Mouse (Mus musculus): ENCODE results near the gene Mfsd4b4. TPM values are rescaled to one million over a fixed set of nuclear protein-coding genes. Genes with fewer than 3 reads are reported as not detected.

Mfsd4b4 gene
- total RNA-seq (2012; rRNA removed) = 1.1 and 1.7 TPM in 2 replicates
- 3.5 and 3.8 TPM in 2 replicates for total RNA-seq (2014; rRNA removed)
- 1.9 and 2.1 TPM in 2 replicates for polyA plus RNA-seq (2012; ENCODE audit: insufficient read length, low read depth)

DNA sequence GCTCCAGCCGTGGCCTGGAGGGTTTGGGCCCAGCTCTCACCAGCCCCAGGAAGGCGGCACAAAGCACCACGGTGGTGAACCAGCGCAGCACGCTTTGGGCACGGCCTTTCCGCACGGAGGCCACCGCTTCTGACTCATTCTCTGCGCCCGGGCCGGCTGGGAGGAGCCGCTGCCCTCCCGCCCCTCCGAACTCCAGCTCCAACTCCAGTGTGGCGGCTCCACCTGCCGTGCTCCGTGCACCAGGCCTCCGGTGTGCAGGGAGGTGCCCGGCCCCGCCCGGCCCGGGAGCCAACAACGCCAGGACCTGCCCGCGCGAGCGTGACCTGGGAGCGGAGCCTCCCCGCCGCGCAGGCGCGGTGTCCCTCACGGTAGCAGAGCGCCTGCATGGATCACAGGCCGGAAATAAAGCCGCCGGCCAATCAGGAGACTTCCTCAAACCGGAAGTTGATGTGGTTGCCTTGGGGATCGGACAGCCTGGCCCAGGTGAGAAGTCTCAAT, at the start of gene Mfsd4b4:
Mfsd4b4 (minus strand) TSS at position 365 of the 498 bp plus-strand sequence.
- H3K9ac ChIP-seq (ENCODE audit: insufficient read depth, low read depth) = peak within 1 kb of the TSS; percentile 51
- H3K27me3 ChIP-seq (replicated peaks) = no peaks in the 10 kb centered on the region
- no peak within 1 kb of the TSS for H3K4me2 ChIP-seq (ENCODE audit: insufficient read depth, low read depth, poor library complexity, severe bottlenecking)
- H3K4me1 ChIP-seq (ENCODE audit: control insufficient read depth in 1 of 2, insufficient read depth in 2 of 2) = peaks cover under 1 to 18% of the 10 kb centered on the region in 2 experiments; a peak in 3 of 4 replicates
- H3K79me2 ChIP-seq (replicated peaks; ENCODE audit: control insufficient read depth, extremely low read depth, insufficient read depth, poor library complexity, severe bottlenecking) = no peaks in the 10 kb centered on the region
- H3K36me3 ChIP-seq (replicated peaks in 1 of 2; ENCODE audit: control insufficient read depth in 1 of 2, insufficient read depth in 1 of 2, low read length in 1 of 2) = no peaks in the 10 kb centered on the region
- in situ Hi-C loops (cut with MboI; ENCODE audit: low pct_ligation_motif_present, low pct_unique_long_range_greater_than_20kb, low sequenced_read_pairs) = no loop called here
- DNase-seq (ENCODE audit: extremely low read depth) = peak; percentile 76
- dilution Hi-C loops (cut with MboI; ENCODE audit: extremely low pct_ligation_motif_present, extremely low pct_unique_long_range_greater_than_20kb, low sequenced_read_pairs) = no loop called here
- no peak for TF ChIP-seq USF2 (conservative IDR thresholded peaks at IDR 0.05; ENCODE audit: low read depth, low read length)
- no peak for TF ChIP-seq BHLHE40 (IDR thresholded peaks at IDR 0.05; ENCODE audit: low read depth, low read length)
- no peak for TF ChIP-seq GABPA (IDR thresholded peaks at IDR 0.05; ENCODE audit: insufficient replicate concordance, low read depth, low read length)
- peak; percentile 62 for TF ChIP-seq HCFC1 (IDR thresholded peaks at IDR 0.05; ENCODE audit: low read depth, low read length)
- 0 out of 2 replicates have a peak, but pooled peaks have one; percentile 15 for TF ChIP-seq IRF4 (IDR thresholded peaks at IDR 0.05; ENCODE audit: low read depth, low read length)
- no peak for TF ChIP-seq JUND (conservative IDR thresholded peaks at IDR 0.05; ENCODE audit: low read depth, low read length)
- TF ChIP-seq NRF1 (IDR thresholded peaks at IDR 0.05; ENCODE audit: low read depth, low read length) = peak; percentile 89
- 0 out of 2 replicates have a peak, but pooled peaks have one; percentile 32 for TF ChIP-seq ZMIZ1 (IDR thresholded peaks at IDR 0.05; ENCODE audit: low read depth, low read length)
- TF ChIP-seq MAZ (IDR thresholded peaks at IDR 0.05; ENCODE audit: low read depth, low read length) = no peak
- TF ChIP-seq SMC3 (IDR thresholded peaks at IDR 0.05; ENCODE audit: low read depth, low read length) = no peak
- TF ChIP-seq TCF12 (IDR thresholded peaks at IDR 0.05; ENCODE audit: low read depth, low read length) = 0 out of 2 replicates have a peak, but pooled peaks have one; percentile 24
- peak; percentile 85 for TF ChIP-seq POLR2A (IDR thresholded peaks at IDR 0.05; ENCODE audit: low read depth, low read length)
- TF ChIP-seq MXI1 (IDR thresholded peaks at IDR 0.05; ENCODE audit: low read depth, low read length) = peak; percentile 60; the same call in 1 of the 2 replicates
- TF ChIP-seq MAFK (IDR thresholded peaks at IDR 0.05; ENCODE audit: insufficient replicate concordance, low read length) = no peak
- no peak for TF ChIP-seq MEF2A (IDR thresholded peaks at IDR 0.05; ENCODE audit: borderline replicate concordance, low read depth, low read length)
- TF ChIP-seq UBTF (IDR thresholded peaks at IDR 0.05; ENCODE audit: low read depth, low read length) = 0 out of 2 replicates have a peak, but pooled peaks have one; percentile 38
- TF ChIP-seq RAD21 (IDR thresholded peaks at IDR 0.05; ENCODE audit: low read depth, low read length) = no peak
- no peak for TF ChIP-seq EP300 (IDR thresholded peaks at IDR 0.05; ENCODE audit: low read length)
- no peak for TF ChIP-seq CTCF (conservative IDR thresholded peaks at IDR 0.05 in 1 of 2, IDR thresholded peaks at IDR 0.05 in 1 of 2; ENCODE audit: low read depth in 2 of 2, low read length in 2 of 2)
- peak; percentile 71 for TF ChIP-seq NELFE (IDR thresholded peaks at IDR 0.05; ENCODE audit: low read depth, low read length)
- TF ChIP-seq ZC3H11A (IDR thresholded peaks at IDR 0.05; ENCODE audit: low read depth, low read length) = no peak
- TF ChIP-seq TBP (conservative IDR thresholded peaks at IDR 0.05; ENCODE audit: low read depth, low read length) = no peak
- no peak for TF ChIP-seq CHD2 (IDR thresholded peaks at IDR 0.05; ENCODE audit: low read length)
- no peak for TF ChIP-seq CHD1 (IDR thresholded peaks at IDR 0.05; ENCODE audit: low read depth, low read length)
- peak; percentile 15; the same call in 1 of the 2 replicates for TF ChIP-seq MYC (IDR thresholded peaks at IDR 0.05; ENCODE audit: low read depth, low read length)
- TF ChIP-seq ETS1 (conservative IDR thresholded peaks at IDR 0.05; ENCODE audit: low read depth, low read length) = no peak
- no peak for TF ChIP-seq E2F4 (IDR thresholded peaks at IDR 0.05; ENCODE audit: insufficient replicate concordance, low read depth, low read length)
- TF ChIP-seq KAT2A (IDR thresholded peaks at IDR 0.05; ENCODE audit: insufficient replicate concordance, low read length) = no peak
- no peak for TF ChIP-seq POLR2AphosphoS2 (IDR thresholded peaks at IDR 0.05; ENCODE audit: low read depth, low read length)
- TF ChIP-seq MAX (IDR thresholded peaks at IDR 0.05; ENCODE audit: low read length) = no peak
- no peak for TF ChIP-seq ZKSCAN1 (IDR thresholded peaks at IDR 0.05; ENCODE audit: borderline replicate concordance, low read depth, low read length)
- no peak for TF ChIP-seq RCOR1 (conservative IDR thresholded peaks at IDR 0.05; ENCODE audit: low read depth, low read length)
- TF ChIP-seq JUN (IDR thresholded peaks at IDR 0.05; ENCODE audit: insufficient read depth, low read depth, low read length) = no peak
- TF ChIP-seq ZNF384 (IDR thresholded peaks at IDR 0.05; ENCODE audit: low read depth, low read length) = no peak
- TF ChIP-seq SIN3A (IDR thresholded peaks at IDR 0.05; ENCODE audit: low read length) = peak; percentile 63
- TF ChIP-seq USF1 (IDR thresholded peaks at IDR 0.05; ENCODE audit: low read depth, low read length) = no peak
- no peak for TF ChIP-seq PAX5 (IDR thresholded peaks at IDR 0.05; ENCODE audit: low read length)
- peak; percentile 63; the same call in 1 of the 2 replicates for TF ChIP-seq ELF1 (IDR thresholded peaks at IDR 0.05; ENCODE audit: low read depth, low read length)
- peak within 1 kb of the TSS; percentile 49 to 74 (median 64) for H3K4me3 ChIP-seq (replicated peaks in 1 of 3; ENCODE audit: low read depth in 2 of 3, low read length in 2 of 3, poor library complexity in 1 of 3)
- no peaks in the 10 kb centered on the region for H3K9me3 ChIP-seq (replicated peaks; ENCODE audit: low read length)
- no peak within 1 kb of the TSS for H3K27ac ChIP-seq (ENCODE audit: insufficient read depth, low read depth)

Data from CH12.LX (cell line).